Mouse (Mus musculus) ES-Bruce4 (cell line): ENCODE results near the gene Sik1.

ENCODE experiments used
- CTCF ChIP-seq: IDR thresholded peaks from one replicate; pipeline ENCODE4 v1.8.1; 2011; ENCODE audit warnings: low read depth, low read length
- EP300 ChIP-seq: IDR thresholded peaks from 2 replicates; pipeline ENCODE4 v1.6.1; 2011; ENCODE audit warnings: low read depth, low read length; ENCODE audit not compliant: insufficient read depth
- POLR2A ChIP-seq: IDR thresholded peaks from one replicate; pipeline ENCODE4 v1.8.1; 2011; ENCODE audit warnings: low read length; ENCODE audit not compliant: insufficient read depth

GRCm38 (mm10) chr17:31877181-31877581 is 21.6 kb upstream of the Sik1 start:
- TF ChIP-seq CTCF (no peak), POLR2A (no peak), EP300 (no peak)
